Mouse (Mus musculus) liver, adult 2 months (tissue): ENCODE data around the gene Ppm1h.

ENCODE experiments used
- CTCF ChIP-seq: fragments of 200-500 bp; IDR thresholded peaks from 2 replicates; pipeline ENCODE4 v1.5.1; 2011; ENCODE audit warnings: low read depth, low read length, control low read depth
- POLR2A ChIP-seq: fragments of 200-500 bp; IDR thresholded peaks from 2 replicates; pipeline ENCODE4 v1.6.1; 2011; ENCODE audit warnings: low read length, control low read depth; ENCODE audit not compliant: insufficient read depth; ENCODE audit errors: extremely low read depth

DNA sequence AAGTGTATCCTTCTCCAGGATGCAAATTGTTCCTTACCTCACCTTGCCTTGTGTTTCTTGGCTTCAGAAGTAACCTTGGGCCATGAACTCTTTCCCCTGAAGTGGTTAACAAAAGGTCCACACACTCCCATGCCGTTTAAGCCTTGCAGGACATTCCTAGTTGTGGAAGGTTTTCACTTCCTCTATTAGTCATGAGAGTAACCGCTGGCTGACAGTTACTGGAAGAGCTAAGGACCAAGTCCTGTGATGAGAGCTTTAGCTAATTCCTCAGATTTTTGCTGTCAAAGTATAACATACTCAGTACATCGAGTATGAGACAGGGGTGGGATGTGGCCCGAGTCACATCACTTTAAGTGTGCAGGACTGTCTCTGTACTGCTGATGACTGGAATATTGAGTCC, 204.1 kb downstream of the Ppm1h start:
- no peak for TF ChIP-seq CTCF
- TF ChIP-seq POLR2A, result no peak
